Mouse (Mus musculus) E14TG2a.4 (cell line): ENCODE data around the gene Irf2bp2.

Source experiments
- CTCF ChIP-seq: conservative IDR thresholded peaks from 2 replicates; pipeline ENCODE4 v1.5.1; 2014; ENCODE audit warnings: low read length
- POU5F1 ChIP-seq: IDR thresholded peaks from 2 replicates; pipeline ENCODE4 v1.6.1; 2014; ENCODE audit warnings: low read length, borderline replicate concordance

GRCm38 (mm10) chr8:126628616-126629015 lies 34.8 kb upstream of the Irf2bp2 start:
- TF ChIP-seq CTCF: no peak
- no peak for TF ChIP-seq POU5F1
